Mouse (Mus musculus) spleen, adult 2 months (tissue): ENCODE data around the gene Eps15l1.

ENCODE experiments used
- CTCF ChIP-seq: fragments of 200-500 bp; IDR thresholded peaks from 2 replicates; pipeline ENCODE4 v1.5.1; 2011; ENCODE audit warnings: mild to moderate bottlenecking, inconsistent platforms; ENCODE audit not compliant: insufficient read depth, insufficient read length, insufficient replicate concordance; ENCODE audit errors: extremely low read depth
- POLR2A ChIP-seq: fragments of 200-500 bp; IDR thresholded peaks from 2 replicates; pipeline ENCODE4 v1.6.1; 2011; ENCODE audit warnings: low read depth, low read length, inconsistent platforms

DNA sequence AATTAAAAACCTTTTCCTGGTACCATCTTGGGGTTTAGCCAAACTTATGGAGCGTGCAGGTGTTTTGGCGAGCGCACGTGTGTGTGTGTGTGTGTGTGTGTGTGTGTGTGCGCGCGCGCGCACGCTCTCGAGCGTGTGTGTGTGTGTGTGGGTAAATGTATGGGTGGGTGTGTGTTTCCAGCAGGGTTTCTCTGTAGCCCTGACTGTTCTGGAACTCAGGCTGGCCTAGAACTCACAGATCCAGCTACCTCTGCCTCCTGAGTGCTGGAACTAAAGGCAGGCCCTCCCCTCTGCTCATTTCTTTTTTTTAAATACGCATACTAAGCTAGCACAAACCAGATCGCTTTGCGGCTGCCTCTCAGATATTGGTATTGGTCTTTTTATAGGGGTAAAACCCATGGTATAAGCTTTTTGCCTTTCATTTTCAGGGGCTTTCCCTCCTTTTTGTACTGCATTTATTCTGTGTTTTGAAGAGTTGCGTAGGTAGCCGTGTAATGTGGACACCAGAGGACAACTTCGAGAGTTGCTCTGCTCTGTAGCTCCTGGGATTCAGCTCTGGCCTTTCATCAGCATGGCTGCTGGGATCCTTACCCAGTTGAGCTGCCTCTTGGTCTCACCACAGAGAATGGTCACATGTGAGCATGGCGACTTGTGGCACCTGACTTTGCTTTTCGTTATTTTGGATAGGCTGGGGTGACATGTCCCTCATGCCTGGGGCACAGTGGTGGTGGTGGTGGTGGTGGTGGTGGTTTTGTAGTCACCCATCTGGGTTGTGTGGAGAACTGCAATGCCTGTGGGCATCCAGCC is 99.4 kb downstream of the Eps15l1 start:
- TF ChIP-seq CTCF (no peak), POLR2A (no peak)
